Mouse (Mus musculus) neural tube, embryonic 15.5 days (tissue): ENCODE results near the gene Rassf7. TPM values are rescaled to one million over a fixed set of nuclear protein-coding genes. Genes with fewer than 3 reads are reported as not detected.
A peak's percentile ranks its signal among the peaks of the same experiment; 100 is the strongest.
"Not testable (repeated sequence)": the region's sequence is repeated elsewhere in the genome, so short reads cannot be mapped to it uniquely, and the experiment has no call there.

Source experiments
- ATAC-seq: fragments of 200-750 bp; cut with Nextera tagmentation; 2 replicates; pipeline ENCODE4 v1.8.0; 2017; ENCODE audit warnings: mild to moderate bottlenecking, moderate TSS enrichment, moderate library complexity; ENCODE audit not compliant: low FRiP score
- H3K27ac ChIP-seq: fragments of 300-500 bp; sonication (generic); replicated peaks from 2 replicates; pipeline ENCODE4 v1.5.1; 2015; ENCODE audit warnings: mild to moderate bottlenecking, inconsistent platforms
- H3K27me3 ChIP-seq: fragments of 300-500 bp; sonication (generic); replicated peaks from 2 replicates; pipeline ENCODE4 v1.6.1; 2015; ENCODE audit warnings: inconsistent platforms
- H3K36me3 ChIP-seq: fragments of 300-500 bp; sonication (generic); 2 replicates; pipeline ENCODE4 v1.6.1; 2015; ENCODE audit warnings: inconsistent platforms
- H3K4me1 ChIP-seq: fragments of 300-500 bp; sonication (generic); 2 replicates; pipeline ENCODE4 v1.6.1; 2015; ENCODE audit warnings: inconsistent platforms
- H3K4me2 ChIP-seq: fragments of 300-500 bp; sonication (generic); 2 replicates; pipeline ENCODE4 v1.6.1; 2015; ENCODE audit warnings: inconsistent platforms, mild to moderate bottlenecking, moderate library complexity
- H3K4me3 ChIP-seq: fragments of 300-500 bp; sonication (generic); replicated peaks from 2 replicates; pipeline ENCODE4 v1.5.1; 2015; ENCODE audit warnings: mild to moderate bottlenecking, inconsistent platforms
- H3K9ac ChIP-seq: fragments of 300-500 bp; sonication (generic); replicated peaks from 2 replicates; pipeline ENCODE4 v1.6.1; 2015; ENCODE audit warnings: mild to moderate bottlenecking, inconsistent platforms
- H3K9me3 ChIP-seq: fragments of 300-500 bp; sonication (generic); replicated peaks from 2 replicates; pipeline ENCODE4 v1.6.1; 2016; ENCODE audit warnings: inconsistent platforms
- WGBS: fragments of 180-500 bp; shearing (Covaris S2); methylation state at CpG from one replicate; pipeline ENCODE4 v1.1.7; 2015; ENCODE audit warnings: mixed read lengths; 5-methylcytosine and 5-hydroxymethylcytosine counted together
- polyA plus RNA-seq: library from polyadenylated mRNA; unstranded; fragments of >200 nt; fragmentation: Nextera tagmentation; extraction: Ambion mirVana; gene quantifications from 2 replicates; pipeline ENCODE4 v1.2.1, GENCODE M21; 2015

The Rassf7 gene
- polyA plus RNA-seq, 1 experiment from 2014 or later, result 24.1 TPM

- Histone ChIP-seq H3K36me3 (peaks cover 28% of the 10 kb centered on the region), H3K9ac (peak within 1 kb of the TSS; percentile 94), H3K9me3 (no peaks in the 10 kb centered on the region), H3K4me2 (peak within 1 kb of the TSS; percentile 83), H3K27me3 (no peaks in the 10 kb centered on the region), H3K27ac (peak within 1 kb of the TSS; percentile 100), H3K4me1 (peaks cover 32% of the 10 kb centered on the region), H3K4me3 (peak within 1 kb of the TSS; percentile 90)
- under 1% methylated on average over 76 of the region's 76 CpGs for WGBS
- peak; percentile 94 for ATAC-seq
These were observed 12.8 kb downstream of the Rassf7 start, which contains the start of gene Phrf1 for GRCm38 (mm10) chr7:141228279-141229067. Phrf1 (plus strand) TSS chr7:141228784.

- H3K4me3 ChIP-seq, result peak overlapping the region; percentile 90
- no peak for ATAC-seq
- peak overlapping the region; percentile 94 for H3K9ac ChIP-seq
- H3K4me1 ChIP-seq, result peaks cover 32% of the 10 kb centered on the region
- H3K9me3 ChIP-seq, result no peaks in the 10 kb centered on the region
- H3K27ac ChIP-seq, result no peak overlapping the region
- H3K4me2 ChIP-seq, result peak overlapping the region; percentile 83
- H3K27me3 ChIP-seq, result no peaks in the 10 kb centered on the region
- H3K36me3 ChIP-seq, result peaks cover 40% of the 10 kb centered on the region
- 73% methylated on average over 6 of the region's 6 CpGs for WGBS
These were observed 14.0 kb downstream of the Rassf7 start for GRCm38 (mm10) chr7:141229702-141230101.

- Histone ChIP-seq H3K9me3 (no peaks in the 10 kb centered on the region), H3K4me3 (peak overlapping the region; percentile 7; the same call in 1 of the 2 replicates), H3K36me3 (peaks cover 47% of the 10 kb centered on the region), H3K27ac (no peak overlapping the region), H3K4me2 (peak overlapping the region; percentile 83; the same call in 1 of the 2 replicates), H3K9ac (no peak overlapping the region), H3K27me3 (no peaks in the 10 kb centered on the region), H3K4me1 (peaks cover 32% of the 10 kb centered on the region)
- WGBS, result 97% methylated on average over 4 of the region's 4 CpGs
- ATAC-seq, result no peak
These were observed 14.9 kb downstream of the Rassf7 start for GRCm38 (mm10) chr7:141230570-141230969.

DNA sequence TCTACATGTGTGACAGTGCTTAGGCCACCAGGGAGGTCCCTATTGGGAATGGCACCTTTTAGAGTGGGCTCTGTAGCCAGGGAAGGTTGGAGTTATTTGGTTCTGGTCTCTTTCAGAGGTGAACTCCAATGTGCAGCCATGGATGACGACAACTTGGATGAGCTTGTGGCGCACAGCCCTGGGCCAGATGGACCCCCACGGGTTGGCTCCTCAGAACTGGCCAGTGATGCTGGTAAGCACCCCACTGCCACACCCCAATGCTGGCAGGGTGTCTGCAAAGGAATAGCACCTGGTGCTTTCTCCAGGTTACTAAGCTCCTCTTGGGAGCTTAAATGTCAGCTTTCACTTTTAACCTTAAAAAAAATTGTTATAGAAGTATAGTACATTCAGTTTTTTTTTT lies 15.5 kb downstream of the Rassf7 start:
- Histone ChIP-seq H3K4me3 (no peak overlapping the region), H3K27me3 (no peaks in the 10 kb centered on the region), H3K4me2 (no peak overlapping the region), H3K9ac (no peak overlapping the region), H3K9me3 (no peaks in the 10 kb centered on the region), H3K27ac (no peak overlapping the region), H3K36me3 (peaks cover 50% of the 10 kb centered on the region), H3K4me1 (peaks cover 32% of the 10 kb centered on the region)
- no peak for ATAC-seq
- 92% methylated on average over 3 of the region's 3 CpGs for WGBS

DNA sequence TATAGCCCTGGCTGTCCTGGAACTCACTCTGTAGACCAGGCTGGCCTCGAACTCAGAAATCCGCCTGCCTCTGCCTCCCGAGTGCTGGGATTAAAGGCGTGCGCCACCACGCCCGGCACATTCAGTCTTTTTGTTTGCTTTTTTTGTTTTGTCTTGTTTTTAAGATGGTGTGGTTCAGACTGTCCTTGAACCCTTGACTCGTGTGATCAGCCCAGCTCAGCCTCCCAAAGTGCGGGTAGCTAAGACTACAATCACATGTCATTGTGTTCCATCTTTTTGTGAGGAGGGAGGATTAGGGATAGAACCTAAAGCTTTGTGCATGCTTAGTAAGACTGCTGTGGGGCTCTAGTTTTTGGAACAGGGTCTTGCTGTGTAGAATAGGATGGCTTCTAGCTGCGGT lies 15.9 kb downstream of the Rassf7 start:
- WGBS, result 96% methylated on average over 10 of the region's 10 CpGs
- no peak overlapping the region for H3K4me2 ChIP-seq
- no peaks in the 10 kb centered on the region for H3K27me3 ChIP-seq
- no peaks in the 10 kb centered on the region for H3K9me3 ChIP-seq
- H3K4me3 ChIP-seq, result no peak overlapping the region
- H3K27ac ChIP-seq, result no peak overlapping the region
- no peak overlapping the region for H3K9ac ChIP-seq
- H3K36me3 ChIP-seq, result peaks cover 53% of the 10 kb centered on the region
- no peak for ATAC-seq
- H3K4me1 ChIP-seq, result peaks cover 32% of the 10 kb centered on the region

DNA sequence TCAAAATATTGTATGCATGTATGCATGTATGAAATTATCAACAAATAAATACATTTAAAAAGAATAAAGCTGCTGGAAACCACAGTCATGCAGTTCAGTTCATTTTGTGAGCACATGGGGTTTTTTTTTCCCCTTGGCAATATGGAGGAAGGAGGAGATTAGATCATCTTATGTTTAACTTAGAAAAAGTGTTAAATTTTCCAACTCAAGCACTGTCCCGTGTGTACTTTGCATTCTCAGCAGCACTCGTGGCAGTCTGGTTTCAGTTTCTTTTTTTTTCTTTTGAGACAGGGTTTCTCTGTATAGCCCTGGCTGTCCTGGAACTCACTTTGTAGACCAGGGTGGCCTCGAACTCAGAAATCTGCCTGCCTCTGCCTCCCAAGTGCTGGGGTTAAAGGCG lies 34.8 kb downstream of the Rassf7 start:
- H3K27me3 ChIP-seq, H3K4me1 ChIP-seq, H3K9ac ChIP-seq, H3K4me3 ChIP-seq, H3K9me3 ChIP-seq, ATAC-seq, H3K4me2 ChIP-seq, H3K27ac ChIP-seq: not testable (repeated sequence)
- 96% methylated on average over 4 of the region's 4 CpGs for WGBS
- H3K36me3 ChIP-seq, result peaks cover 79% of the 10 kb centered on the region

GRCm38 (mm10) chr7:141256159-141256558 lies 40.5 kb downstream of the Rassf7 start:
- H3K9me3 ChIP-seq, result no peaks in the 10 kb centered on the region
- H3K4me2 ChIP-seq, result no peak overlapping the region
- WGBS, result 94% methylated on average over 10 of the region's 10 CpGs
- H3K4me3 ChIP-seq, result no peak overlapping the region
- H3K36me3 ChIP-seq, result peaks cover 84% of the 10 kb centered on the region
- H3K4me1 ChIP-seq, result no peaks in the 10 kb centered on the region
- H3K27me3 ChIP-seq, result no peaks in the 10 kb centered on the region
- no peak overlapping the region for H3K27ac ChIP-seq
- no peak overlapping the region for H3K9ac ChIP-seq
- ATAC-seq, result no peak

DNA sequence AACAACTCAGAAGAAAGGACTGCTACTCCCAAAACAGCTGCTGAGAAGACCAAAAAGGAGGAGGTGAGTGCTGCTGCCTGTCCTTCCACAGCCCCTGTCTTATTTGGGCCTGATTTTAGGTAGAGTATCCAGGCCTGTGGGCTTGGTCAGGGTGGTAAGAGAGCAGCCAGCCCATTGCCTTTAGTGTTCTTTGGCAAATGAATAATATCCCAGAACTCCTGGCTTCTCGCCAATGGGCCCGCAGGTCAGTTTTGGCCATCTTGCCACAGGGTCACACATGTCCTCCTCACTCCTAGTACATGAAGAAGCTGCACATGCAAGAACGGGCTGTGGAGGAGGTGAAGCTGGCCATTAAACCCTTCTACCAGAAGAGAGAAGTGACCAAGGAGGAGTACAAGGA lies 45.8 kb downstream of the Rassf7 start:
- no peak overlapping the region for H3K9ac ChIP-seq
- no peak overlapping the region for H3K4me2 ChIP-seq
- no peaks in the 10 kb centered on the region for H3K9me3 ChIP-seq
- H3K27me3 ChIP-seq, result no peaks in the 10 kb centered on the region
- no peak overlapping the region for H3K27ac ChIP-seq
- H3K4me1 ChIP-seq, result peaks cover 14% of the 10 kb centered on the region
- no peak overlapping the region for H3K4me3 ChIP-seq
- H3K36me3 ChIP-seq, result peaks cover 75% of the 10 kb centered on the region
- ATAC-seq, result no peak
- 96% methylated on average over 3 of the region's 3 CpGs for WGBS

DNA sequence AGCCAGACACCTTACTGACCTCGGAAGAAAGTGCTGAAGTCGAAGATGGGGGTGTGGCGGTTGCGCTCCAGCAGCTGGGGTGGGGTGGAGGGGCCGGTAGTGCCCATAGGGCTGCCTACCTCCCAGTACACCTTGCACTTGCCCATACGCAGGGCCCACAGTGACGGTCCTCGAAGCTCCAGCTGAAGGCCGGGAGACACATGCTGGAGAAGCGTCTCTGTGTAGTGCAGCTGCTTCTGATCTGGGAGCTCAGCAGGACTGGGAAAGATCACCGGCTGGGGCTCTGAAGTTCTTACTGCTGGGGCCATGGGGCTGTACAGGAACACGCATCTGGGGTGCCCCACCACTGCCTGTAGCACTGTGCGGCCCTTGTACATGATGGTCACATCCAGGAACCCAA lies 48.0 kb downstream of the Rassf7 start:
- no peak for ATAC-seq
- peaks cover 15% of the 10 kb centered on the region for H3K4me1 ChIP-seq
- no peak overlapping the region for H3K27ac ChIP-seq
- no peaks in the 10 kb centered on the region for H3K27me3 ChIP-seq
- peaks cover 54% of the 10 kb centered on the region for H3K36me3 ChIP-seq
- H3K9me3 ChIP-seq, result no peaks in the 10 kb centered on the region
- no peak overlapping the region for H3K9ac ChIP-seq
- 91% methylated on average over 13 of the region's 13 CpGs for WGBS
- no peak overlapping the region for H3K4me2 ChIP-seq
- no peak overlapping the region for H3K4me3 ChIP-seq

DNA sequence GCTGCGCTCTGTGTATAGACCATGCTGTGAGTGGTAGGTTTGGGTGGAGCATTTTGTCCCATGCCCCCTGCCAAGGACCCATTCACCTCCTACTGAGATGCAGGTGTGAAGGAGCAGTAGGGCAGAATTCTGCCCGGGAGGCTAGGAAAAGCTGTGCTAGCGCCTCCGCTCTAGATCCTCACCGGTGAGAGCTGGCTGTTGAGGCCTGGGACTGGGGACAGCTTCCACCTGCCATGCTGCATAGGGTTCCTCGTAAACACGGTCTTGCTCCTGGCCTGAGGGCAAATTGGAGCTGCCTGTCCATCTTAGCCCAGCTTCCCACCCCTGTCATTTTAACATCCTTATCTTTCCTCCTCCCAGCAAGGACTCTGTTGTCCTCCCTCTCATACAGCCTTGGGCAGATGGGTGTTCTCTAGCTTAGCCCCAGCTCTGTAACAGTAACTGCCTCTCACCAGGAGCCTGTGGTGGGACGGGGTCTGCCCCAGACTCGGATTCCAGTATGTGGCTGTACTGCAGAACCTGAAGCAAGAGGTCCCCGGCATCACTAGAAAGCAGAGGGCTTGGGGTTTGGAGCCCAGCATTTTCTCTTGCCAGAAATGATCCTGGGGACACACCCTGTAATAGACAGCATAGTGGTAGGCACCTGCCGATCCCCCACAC lies 48.5 kb downstream of the Rassf7 start:
- Histone ChIP-seq H3K36me3 (peaks cover 49% of the 10 kb centered on the region), H3K4me1 (peaks cover 15% of the 10 kb centered on the region), H3K4me3 (no peak overlapping the region), H3K9me3 (no peaks in the 10 kb centered on the region), H3K4me2 (no peak overlapping the region), H3K9ac (no peak overlapping the region), H3K27ac (no peak overlapping the region), H3K27me3 (no peaks in the 10 kb centered on the region)
- 78% methylated on average over 11 of the region's 11 CpGs for WGBS
- ATAC-seq, result no peak

- Histone ChIP-seq H3K27ac (no peak overlapping the region), H3K4me2 (peak overlapping the region; percentile 57; the same call in 1 of the 2 replicates), H3K36me3 (peaks cover 41% of the 10 kb centered on the region), H3K27me3 (no peaks in the 10 kb centered on the region), H3K4me1 (peaks cover 15% of the 10 kb centered on the region), H3K9ac (no peak overlapping the region), H3K9me3 (no peaks in the 10 kb centered on the region), H3K4me3 (no peak overlapping the region)
- 42% methylated on average over 12 of the region's 12 CpGs for WGBS
- ATAC-seq, result no peak
These were observed 49.2 kb downstream of the Rassf7 start for GRCm38 (mm10) chr7:141264761-141265410.

DNA sequence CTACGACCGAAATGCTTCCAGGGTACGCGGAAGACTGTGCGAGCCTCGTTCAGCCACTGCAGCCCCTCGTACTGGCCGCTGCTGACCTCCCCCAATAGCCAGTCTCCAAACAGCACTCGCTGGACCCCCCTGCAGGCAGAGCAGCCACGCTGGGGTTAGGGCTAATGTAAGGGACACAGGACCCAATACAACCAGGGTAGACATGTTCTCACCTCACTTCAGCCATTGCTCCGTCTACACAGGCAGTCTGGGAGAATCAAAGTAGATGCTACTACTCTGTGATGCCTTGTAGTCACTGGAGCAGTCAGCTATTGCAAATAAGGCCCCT lies 49.7 kb downstream of the Rassf7 start:
- Histone ChIP-seq H3K9me3 (no peaks in the 10 kb centered on the region), H3K4me1 (peaks cover 15% of the 10 kb centered on the region), H3K9ac (no peak overlapping the region), H3K27ac (no peak overlapping the region), H3K4me3 (peak overlapping the region; percentile 35; the same call in 1 of the 2 replicates), H3K27me3 (no peaks in the 10 kb centered on the region), H3K36me3 (peaks cover 36% of the 10 kb centered on the region), H3K4me2 (peak overlapping the region; percentile 57)
- no peak for ATAC-seq
- WGBS, result 31% methylated on average over 11 of the region's 11 CpGs
